Mouse (Mus musculus): ENCODE measurements around the gene Cyb5d1. TPM values are rescaled to one million over a fixed set of nuclear protein-coding genes. Genes with fewer than 3 reads are reported as not detected.
A peak's percentile ranks its signal among the peaks of the same experiment; 100 is the strongest.

Gene Cyb5d1
- total and polyA plus RNA-seq, 3 experiments, result 28.4 to 29.5 (median 29.3) TPM

- peak overlapping the region in 2 of 3 experiments; percentile 17 to 62 for H3K4me3 ChIP-seq (replicated peaks in 1 of 3; ENCODE audit: low read depth in 2 of 3, low read length in 2 of 3, poor library complexity in 1 of 3)
- H3K36me3 ChIP-seq (replicated peaks in 1 of 2; ENCODE audit: control insufficient read depth in 1 of 2, insufficient read depth in 1 of 2, low read length in 1 of 2), result no peaks in the 10 kb centered on the region
- peaks cover 33% of the 10 kb centered on the region for H3K27me3 ChIP-seq (replicated peaks)
- no peaks in the 10 kb centered on the region for H3K79me2 ChIP-seq (replicated peaks; ENCODE audit: control insufficient read depth, extremely low read depth, insufficient read depth, poor library complexity, severe bottlenecking)
- peaks cover 41 to 78% of the 10 kb centered on the region in 2 experiments for H3K4me1 ChIP-seq (ENCODE audit: control insufficient read depth in 1 of 2, insufficient read depth in 2 of 2)
- DNase-seq (ENCODE audit: extremely low read depth), result no peak
- H3K9ac ChIP-seq (ENCODE audit: insufficient read depth, low read depth), result peak overlapping the region; percentile 77
- in situ Hi-C loops (cut with MboI; ENCODE audit: low pct_ligation_motif_present, low pct_unique_long_range_greater_than_20kb, low sequenced_read_pairs), result no loop called here
- TF ChIP-seq BHLHE40 (IDR thresholded peaks at IDR 0.05; ENCODE audit: low read depth, low read length) (peak; percentile 40; the same call in 1 of the 2 replicates), IRF4 (IDR thresholded peaks at IDR 0.05; ENCODE audit: low read depth, low read length) (no peak), NELFE (IDR thresholded peaks at IDR 0.05; ENCODE audit: low read depth, low read length) (0 out of 2 replicates have a peak, but pooled peaks have one; percentile 13), MAZ (IDR thresholded peaks at IDR 0.05; ENCODE audit: low read depth, low read length) (peak; percentile 93), POLR2AphosphoS2 (IDR thresholded peaks at IDR 0.05; ENCODE audit: low read depth, low read length) (no peak), E2F4 (IDR thresholded peaks at IDR 0.05; ENCODE audit: insufficient replicate concordance, low read depth, low read length) (no peak), MXI1 (IDR thresholded peaks at IDR 0.05; ENCODE audit: low read depth, low read length) (no peak; the same call in 1 of the 2 replicates), HCFC1 (IDR thresholded peaks at IDR 0.05; ENCODE audit: low read depth, low read length) (peak; percentile 17; the same call in 1 of the 2 replicates), MEF2A (IDR thresholded peaks at IDR 0.05; ENCODE audit: borderline replicate concordance, low read depth, low read length) (peak; percentile 51; the same call in 1 of the 2 replicates), TBP (conservative IDR thresholded peaks at IDR 0.05; ENCODE audit: low read depth, low read length) (0 out of 2 replicates have a peak, but pooled peaks have one; percentile 35), USF2 (conservative IDR thresholded peaks at IDR 0.05; ENCODE audit: low read depth, low read length) (no peak), ELF1 (IDR thresholded peaks at IDR 0.05; ENCODE audit: low read depth, low read length) (no peak; the same call in 1 of the 2 replicates)
- dilution Hi-C loops (cut with MboI; ENCODE audit: extremely low pct_ligation_motif_present, extremely low pct_unique_long_range_greater_than_20kb, low sequenced_read_pairs), result no loop called here
- peak overlapping the region; percentile 52 for H3K4me2 ChIP-seq (ENCODE audit: insufficient read depth, low read depth, poor library complexity, severe bottlenecking)
- H3K9me3 ChIP-seq (replicated peaks; ENCODE audit: low read length), result no peaks in the 10 kb centered on the region
- peak overlapping the region; percentile 92 for H3K27ac ChIP-seq (ENCODE audit: insufficient read depth, low read depth)
Observed at GRCm38 (mm10) chr11:69414421-69415326, 19.2 kb upstream of the Cyb5d1 start.

- in situ Hi-C loops (cut with MboI; ENCODE audit: low pct_ligation_motif_present, low pct_unique_long_range_greater_than_20kb, low sequenced_read_pairs) (no loop called here), dilution Hi-C loops (cut with MboI; ENCODE audit: extremely low pct_ligation_motif_present, extremely low pct_unique_long_range_greater_than_20kb, low sequenced_read_pairs) (no loop called here)
- no peaks in the 10 kb centered on the region for H3K36me3 ChIP-seq (replicated peaks in 1 of 2; ENCODE audit: control insufficient read depth in 1 of 2, insufficient read depth in 1 of 2, low read length in 1 of 2)
- TF ChIP-seq IRF4 (IDR thresholded peaks at IDR 0.05; ENCODE audit: low read depth, low read length), result 0 out of 2 replicates have a peak, but pooled peaks have one; percentile 20
- TF ChIP-seq MAX (IDR thresholded peaks at IDR 0.05; ENCODE audit: low read length), result peak; percentile 49; the same call in 1 of the 2 replicates
- TF ChIP-seq CHD1 (IDR thresholded peaks at IDR 0.05; ENCODE audit: low read depth, low read length), result peak; percentile 97
- no peak for TF ChIP-seq USF2 (conservative IDR thresholded peaks at IDR 0.05; ENCODE audit: low read depth, low read length)
- TF ChIP-seq MYC (IDR thresholded peaks at IDR 0.05; ENCODE audit: low read depth, low read length), result peak; percentile 46; the same call in 1 of the 2 replicates
- TF ChIP-seq TCF12 (IDR thresholded peaks at IDR 0.05; ENCODE audit: low read depth, low read length), result no peak
- peak; percentile 19; the same call in 1 of the 2 replicates for TF ChIP-seq MEF2A (IDR thresholded peaks at IDR 0.05; ENCODE audit: borderline replicate concordance, low read depth, low read length)
- no peak for TF ChIP-seq RCOR1 (conservative IDR thresholded peaks at IDR 0.05; ENCODE audit: low read depth, low read length)
- peak; percentile 21; the same call in 1 of the 2 replicates for TF ChIP-seq CHD2 (IDR thresholded peaks at IDR 0.05; ENCODE audit: low read length)
- TF ChIP-seq CTCF (conservative IDR thresholded peaks at IDR 0.05 in 1 of 2, IDR thresholded peaks at IDR 0.05 in 1 of 2; ENCODE audit: low read depth in 2 of 2, low read length in 2 of 2), result peak in 1 of 2 experiments; percentile 4; a peak in 1 of 4 replicates
- peak within 1 kb of the TSS in 2 of 3 experiments; percentile 3 to 62 for H3K4me3 ChIP-seq (replicated peaks in 1 of 3; ENCODE audit: low read depth in 2 of 3, low read length in 2 of 3, poor library complexity in 1 of 3)
- H3K27me3 ChIP-seq (replicated peaks), result peaks cover 25% of the 10 kb centered on the region
- H3K9ac ChIP-seq (ENCODE audit: insufficient read depth, low read depth), result peak within 1 kb of the TSS; percentile 77
- H3K4me1 ChIP-seq (ENCODE audit: control insufficient read depth in 1 of 2, insufficient read depth in 2 of 2), result peaks cover 41 to 67% of the 10 kb centered on the region in 2 experiments
- H3K4me2 ChIP-seq (ENCODE audit: insufficient read depth, low read depth, poor library complexity, severe bottlenecking), result peak within 1 kb of the TSS; percentile 80
- DNase-seq (ENCODE audit: extremely low read depth), result peak; percentile 33
- peak within 1 kb of the TSS; percentile 92 for H3K27ac ChIP-seq (ENCODE audit: insufficient read depth, low read depth)
- H3K9me3 ChIP-seq (replicated peaks; ENCODE audit: low read length), result no peaks in the 10 kb centered on the region
- no peaks in the 10 kb centered on the region for H3K79me2 ChIP-seq (replicated peaks; ENCODE audit: control insufficient read depth, extremely low read depth, insufficient read depth, poor library complexity, severe bottlenecking)
Observed at GRCm38 (mm10) chr11:69413221-69414181, 18.1 kb upstream of the Cyb5d1 start, which contains the start of gene Kdm6b. Gene Kdm6b (minus strand): TSS chr11:69413675.

Data from CH12.LX (cell line).